Mouse (Mus musculus) right cerebral cortex, adult 18-20 months (tissue): ENCODE data around the gene Narfl.
A peak's percentile ranks its signal among the peaks of the same experiment; 100 is the strongest.
"Not testable (repeated sequence)": the region's sequence is repeated elsewhere in the genome, so short reads cannot be mapped to it uniquely, and the experiment has no call there.

ENCODE experiments used
- DNase-seq: peaks from one replicate; pipeline ENCODE4 v3.0.0; 2022; ENCODE audit warnings: mixed read lengths

Gene Narfl

GRCm38 (mm10) chr17:25807452-25807851 lies 33.9 kb downstream of the Narfl start:
- not testable (repeated sequence) for DNase-seq

GRCm38 (mm10) chr17:25808028-25808427 lies 34.5 kb downstream of the Narfl start:
- no peak for DNase-seq

GRCm38 (mm10) chr17:25808789-25809605 lies 35.4 kb downstream of the Narfl start, which contains the start of gene Fbxl16:
Gene Fbxl16 (plus strand): TSS chr17:25809085.
- DNase-seq = peak; percentile 95

GRCm38 (mm10) chr17:25809606-25810340 lies 36.2 kb downstream of the Narfl start:
- no peak for DNase-seq

GRCm38 (mm10) chr17:25810890-25811289 lies 37.3 kb downstream of the Narfl start:
- no peak for DNase-seq

GRCm38 (mm10) chr17:25813471-25813870 lies 39.9 kb downstream of the Narfl start:
- DNase-seq = peak; percentile 93

GRCm38 (mm10) chr17:25817662-25818061 lies 44.1 kb downstream of the Narfl start:
- DNase-seq = no peak

GRCm38 (mm10) chr17:25818851-25819780 lies 45.5 kb downstream of the Narfl start:
- no peak for DNase-seq

GRCm38 (mm10) chr17:25823452-25823851 lies 49.9 kb downstream of the Narfl start, which contains the start of gene Wdr24:
Gene Wdr24 (plus strand): TSS chr17:25823627.
- DNase-seq = peak; percentile 85

- DNase-seq = no peak
Measured at GRCm38 (mm10) chr17:25824362-25825142, 51.0 kb downstream of the Narfl start.

GRCm38 (mm10) chr17:25825311-25825710 lies 51.7 kb downstream of the Narfl start:
- no peak for DNase-seq

- DNase-seq = no peak
Measured at GRCm38 (mm10) chr17:25825984-25826570, 52.5 kb downstream of the Narfl start.

- no peak for DNase-seq
Measured at GRCm38 (mm10) chr17:25827011-25827410, 53.4 kb downstream of the Narfl start.

GRCm38 (mm10) chr17:25827546-25828222 lies 54.1 kb downstream of the Narfl start:
- no peak for DNase-seq

GRCm38 (mm10) chr17:25828223-25828594 lies 54.6 kb downstream of the Narfl start:
- DNase-seq = no peak

GRCm38 (mm10) chr17:25828712-25829557 lies 55.4 kb downstream of the Narfl start, which contains the start of gene Jmjd8:
Gene Jmjd8 (plus strand): TSS chr17:25828867.
- DNase-seq = peak; percentile 87

GRCm38 (mm10) chr17:25829558-25830017 lies 56.0 kb downstream of the Narfl start:
- DNase-seq = no peak

- no peak for DNase-seq
Measured at GRCm38 (mm10) chr17:25830200-25830753, 56.7 kb downstream of the Narfl start.

GRCm38 (mm10) chr17:25830806-25831431 lies 57.3 kb downstream of the Narfl start:
- DNase-seq = no peak
